Mouse (Mus musculus) MEL (cell line): Measurements from ENCODE around the gene Cabcoco1. TPM values are rescaled to one million over a fixed set of nuclear protein-coding genes. Genes with fewer than 3 reads are reported as not detected.

ENCODE experiments used
- DNase-seq: peaks from one replicate; pipeline ENCODE4 v3.0.0; 2011; ENCODE audit warnings: low read depth, low spot score
- H3K27ac ChIP-seq: 2 replicates; pipeline ENCODE4 v1.5.1; 2012; ENCODE audit warnings: low read depth, mild to moderate bottlenecking, control low read depth, low read length, moderate library complexity; ENCODE audit not compliant: control insufficient read depth
- H3K27me3 ChIP-seq, 2 experiments: fragments of 150-350 bp in 1 of 2; sonication (generic) in 1 of 2; 2 replicates each; pipeline ENCODE4 v1.6.1; 2012; ENCODE audit warnings: low read length in 2 of 2, mild to moderate bottlenecking in 2 of 2, improper control_type of control experiment in 1 of 2, moderate library complexity in 1 of 2; ENCODE audit not compliant: insufficient read depth in 2 of 2, control insufficient read depth in 1 of 2
- H3K36me3 ChIP-seq, 2 experiments: 2 replicates each; pipeline ENCODE4 v1.6.1; 2012 to 2014; ENCODE audit warnings: low read length in 2 of 2, improper control_type of control experiment in 1 of 2, inconsistent platforms in 1 of 2, mild to moderate bottlenecking in 1 of 2; ENCODE audit not compliant: insufficient read depth in 2 of 2, control insufficient read depth in 1 of 2
- H3K4me1 ChIP-seq, 2 experiments: fragments of 150-350 bp in 1 of 2; sonication (generic) in 1 of 2; 2 replicates each; pipeline ENCODE4 v1.6.1; 2012; ENCODE audit warnings: low read length in 2 of 2, improper control_type of control experiment in 1 of 2, mild to moderate bottlenecking in 1 of 2; ENCODE audit not compliant: insufficient read depth in 2 of 2, control insufficient read depth in 1 of 2
- H3K4me3 ChIP-seq, 2 experiments: fragments of 150-350 bp in 1 of 2; sonication (generic) in 1 of 2; 2 replicates each; pipeline ENCODE4 v1.5.1; 2012; ENCODE audit warnings: low read depth in 2 of 2, low read length in 2 of 2, mild to moderate bottlenecking in 2 of 2, moderate library complexity in 2 of 2, control low read depth in 1 of 2, improper control_type of control experiment in 1 of 2; ENCODE audit not compliant: control insufficient read depth in 1 of 2, insufficient read depth in 1 of 2
- H3K79me2 ChIP-seq: 2 replicates; pipeline ENCODE4 v1.6.1; 2012; ENCODE audit warnings: mild to moderate bottlenecking, low read length, moderate library complexity; ENCODE audit not compliant: control insufficient read depth, poor library complexity, insufficient read depth
- H3K9ac ChIP-seq: 2 replicates; pipeline ENCODE4 v1.6.1; 2012; ENCODE audit warnings: low read depth, mild to moderate bottlenecking, control low read depth, low read length, moderate library complexity; ENCODE audit not compliant: control insufficient read depth, poor library complexity, severe bottlenecking
- H3K9me3 ChIP-seq: fragments of 150-350 bp; sonication (generic); replicated peaks from 2 replicates; pipeline ENCODE4 v1.6.1; 2012; ENCODE audit warnings: mild to moderate bottlenecking, low read length, improper control_type of control experiment, moderate library complexity; ENCODE audit not compliant: insufficient read depth
- CHD1 ChIP-seq: IDR thresholded peaks from 2 replicates; pipeline ENCODE4 v1.6.1; 2012; ENCODE audit warnings: low read depth, mild to moderate bottlenecking, inconsistent platforms, low read length, improper control_type of control experiment
- ELF1 ChIP-seq: IDR thresholded peaks from 2 replicates; pipeline ENCODE4 v1.6.1; 2014; ENCODE audit warnings: low read depth, mild to moderate bottlenecking, inconsistent platforms, low read length, improper control_type of control experiment, moderate library complexity
- EP300 ChIP-seq, 2 experiments: IDR thresholded peaks; 2 replicates each; pipeline ENCODE4 v1.6.1; 2011; ENCODE audit warnings: improper control_type of control experiment in 2 of 2, low read length in 2 of 2, low read depth in 1 of 2, mild to moderate bottlenecking in 1 of 2
- GABPA ChIP-seq: IDR thresholded peaks from 2 replicates; pipeline ENCODE4 v1.6.1; 2012; ENCODE audit warnings: low read depth, mild to moderate bottlenecking, inconsistent platforms, low read length, improper control_type of control experiment, moderate library complexity
- GATA1 ChIP-seq: IDR thresholded peaks from 2 replicates; pipeline ENCODE4 v1.6.1; 2011; ENCODE audit warnings: low read depth, low read length, improper control_type of control experiment
- HCFC1 ChIP-seq: IDR thresholded peaks from 2 replicates; pipeline ENCODE4 v1.6.1; 2012; ENCODE audit warnings: low read depth, mild to moderate bottlenecking, inconsistent platforms, low read length, improper control_type of control experiment, moderate library complexity
- KAT2A ChIP-seq: conservative IDR thresholded peaks from 2 replicates; pipeline ENCODE4 v1.6.1; 2012; ENCODE audit warnings: low read depth, low read length, improper control_type of control experiment, inconsistent platforms
- MAZ ChIP-seq: IDR thresholded peaks from 2 replicates; pipeline ENCODE4 v1.6.1; 2012; ENCODE audit warnings: low read depth, mild to moderate bottlenecking, inconsistent platforms, low read length, improper control_type of control experiment
- MXI1 ChIP-seq: IDR thresholded peaks from 2 replicates; pipeline ENCODE4 v1.6.1; 2011; ENCODE audit warnings: mild to moderate bottlenecking, low read depth, low read length, improper control_type of control experiment
- MYC ChIP-seq: IDR thresholded peaks from 2 replicates; pipeline ENCODE4 v1.6.1; 2011; ENCODE audit warnings: low read depth, mild to moderate bottlenecking, low read length, improper control_type of control experiment, moderate library complexity
- NRF1 ChIP-seq: IDR thresholded peaks from 2 replicates; pipeline ENCODE4 v1.6.1; 2014; ENCODE audit warnings: low read depth, mild to moderate bottlenecking, inconsistent platforms, low read length, improper control_type of control experiment, moderate library complexity; ENCODE audit not compliant: poor library complexity, insufficient read depth, severe bottlenecking
- POLR2A ChIP-seq, 2 experiments: IDR thresholded peaks; 2 replicates each; pipeline ENCODE4 v1.6.1; 2011 to 2012; ENCODE audit warnings: low read length in 2 of 2, mild to moderate bottlenecking in 2 of 2, control low read depth in 1 of 2, improper control_type of control experiment in 1 of 2, low read depth in 1 of 2, moderate library complexity in 1 of 2; ENCODE audit not compliant: control insufficient read depth in 1 of 2, insufficient read depth in 1 of 2, poor library complexity in 1 of 2
- SMC3 ChIP-seq: IDR thresholded peaks from 2 replicates; pipeline ENCODE4 v1.6.1; 2011; ENCODE audit warnings: low read depth, low read length, improper control_type of control experiment
- TBP ChIP-seq: IDR thresholded peaks from 2 replicates; pipeline ENCODE4 v1.8.0; 2011; ENCODE audit warnings: low read depth, low read length, improper control_type of control experiment
- TCF12 ChIP-seq: IDR thresholded peaks from 2 replicates; pipeline ENCODE4 v1.6.1; 2014; ENCODE audit warnings: low read depth, mild to moderate bottlenecking, inconsistent platforms, low read length, improper control_type of control experiment, moderate library complexity
- USF1 ChIP-seq: IDR thresholded peaks from 2 replicates; pipeline ENCODE4 v1.6.1; 2014; ENCODE audit warnings: low read depth, mild to moderate bottlenecking, inconsistent platforms, low read length, improper control_type of control experiment, moderate library complexity
- ZKSCAN1 ChIP-seq: IDR thresholded peaks from 2 replicates; pipeline ENCODE4 v1.6.1; 2012; ENCODE audit warnings: low read depth, mild to moderate bottlenecking, inconsistent platforms, low read length, improper control_type of control experiment, moderate library complexity
- ZMIZ1 ChIP-seq: IDR thresholded peaks from 2 replicates; pipeline ENCODE4 v1.6.1; 2012; ENCODE audit warnings: low read depth, mild to moderate bottlenecking, inconsistent platforms, low read length, improper control_type of control experiment, moderate library complexity
- ZNF384 ChIP-seq: IDR thresholded peaks from 2 replicates; pipeline ENCODE4 v1.6.1; 2012; ENCODE audit warnings: low read depth, mild to moderate bottlenecking, inconsistent platforms, low read length, improper control_type of control experiment
- polyA plus RNA-seq, 2 experiments: library from polyadenylated mRNA; stranded (reverse) in 1 of 2; unstranded in 1 of 2; fragments of >175 nt in 1 of 2; fragments of >200 nt in 1 of 2; gene quantifications; 2 replicates each; pipeline versions ENCODE4 v1.2.1 to v1.2.4; 2012; ENCODE audit warnings: low replicate concordance in 2 of 2, low read depth in 1 of 2; ENCODE audit not compliant: insufficient read length in 2 of 2, insufficient read depth in 1 of 2, missing spikeins in 1 of 2
- total RNA-seq: library from RNA; depleted of rRNA; stranded (reverse); fragments of 300-350 nt; gene quantifications from 2 replicates; pipeline ENCODE4 v1.2.3, GENCODE M21; 2012

The Cabcoco1 gene
- total and polyA plus RNA-seq, 3 experiments = not detected

GRCm38 (mm10) chr10:68552556-68552955, 10.9 kb upstream of the Cabcoco1 start (continued):
- TF ChIP-seq ELF1 = no peak

- DNase-seq = no peak
- H3K36me3 ChIP-seq = no peaks in the 10 kb centered on the region
- TF ChIP-seq MYC (no peak), GABPA (no peak), MXI1 (no peak), ZMIZ1 (no peak), TBP (no peak)
Observed at GRCm38 (mm10) chr10:68551316-68551715, 9.6 kb upstream of the Cabcoco1 start.

GRCm38 (mm10) chr10:68550668-68551267, 9.1 kb upstream of the Cabcoco1 start:
- no peak overlapping the region for H3K4me3 ChIP-seq
- H3K4me1 ChIP-seq = no peaks in the 10 kb centered on the region
- TF ChIP-seq MAZ (no peak), POLR2A (IDR thresholded peaks at IDR 0.05; ENCODE audit: control insufficient read depth in 1 of 2, insufficient read depth in 1 of 2, low read depth in 1 of 2, low read length in 2 of 2, poor library complexity in 1 of 2) (no peak), ZNF384 (no peak), ZMIZ1 (no peak), GATA1 (no peak), GABPA (no peak), EP300 (IDR thresholded peaks at IDR 0.05; ENCODE audit: low read depth in 1 of 2, low read length in 2 of 2) (no peak), ZKSCAN1 (no peak), MYC (no peak), SMC3 (no peak), NRF1 (no peak), KAT2A (no peak), USF1 (no peak), CHD1 (no peak), TCF12 (no peak), ELF1 (no peak), HCFC1 (no peak)
- no peak for DNase-seq
- no peaks in the 10 kb centered on the region for H3K36me3 ChIP-seq
- no peak overlapping the region for H3K9ac ChIP-seq
- no peak overlapping the region for H3K27ac ChIP-seq
- H3K79me2 ChIP-seq = no peaks in the 10 kb centered on the region
- no peaks in the 10 kb centered on the region for H3K9me3 ChIP-seq
- no peaks in the 10 kb centered on the region for H3K27me3 ChIP-seq

More at GRCm38 (mm10) chr10:68551316-68551715, 9.6 kb upstream of the Cabcoco1 start:
- H3K9me3 ChIP-seq = no peaks in the 10 kb centered on the region
- H3K4me3 ChIP-seq = no peak overlapping the region
- H3K79me2 ChIP-seq = no peaks in the 10 kb centered on the region
- no peak overlapping the region for H3K27ac ChIP-seq
- H3K9ac ChIP-seq = no peak overlapping the region
- H3K4me1 ChIP-seq = no peaks in the 10 kb centered on the region
- no peaks in the 10 kb centered on the region for H3K27me3 ChIP-seq
